Mouse (Mus musculus): ENCODE measurements at regions not wholly inside any gene's neighbourhood (a gene's known extent, or its start where the extent isn't known, plus 50 kb on each side); places are given as distances from the start of the nearest gene placed in this dataset.
A peak's percentile ranks its signal among the peaks of the same experiment; 100 is the strongest.

- H3K9ac ChIP-seq: no peak overlapping the region
- no peaks in the 10 kb centered on the region for H3K27me3 ChIP-seq (replicated peaks)
- no peak overlapping the region for H3K4me3 ChIP-seq (replicated peaks)
- H3K4me1 ChIP-seq: no peaks in the 10 kb centered on the region
- H3K4me2 ChIP-seq: no peak overlapping the region
- H3K9me3 ChIP-seq: no peaks in the 10 kb centered on the region
- no peak overlapping the region for H3K27ac ChIP-seq
- WGBS: 70% methylated on average over 6 of the region's 6 CpGs
- no peak for ATAC-seq (ENCODE audit: insufficient read depth, low FRiP score, low read depth)
- H3K36me3 ChIP-seq: no peaks in the 10 kb centered on the region
Observed at GRCm38 (mm10) chr12:26867731-26868130, 398.7 kb downstream of the Cmpk2 start.

- peaks cover 4% of the 10 kb centered on the region; the same call in 1 of the 2 replicates for H3K4me1 ChIP-seq
- no peak overlapping the region for H3K9ac ChIP-seq
- H3K4me2 ChIP-seq: no peak overlapping the region
- no peak overlapping the region for H3K4me3 ChIP-seq (replicated peaks)
- H3K27ac ChIP-seq: no peak overlapping the region
- H3K36me3 ChIP-seq: no peaks in the 10 kb centered on the region
- no peaks in the 10 kb centered on the region; the same call in 1 of the 2 replicates for H3K9me3 ChIP-seq
- ATAC-seq (ENCODE audit: insufficient read depth, low FRiP score, low read depth): peak; percentile 70; the same call in 1 of the 2 replicates
- 11% methylated on average over 1 of the region's 1 CpGs for WGBS
- H3K27me3 ChIP-seq (replicated peaks): no peaks in the 10 kb centered on the region; the same call in 1 of the 2 replicates
Observed at GRCm38 (mm10) chr12:26855091-26855516, 386.1 kb downstream of the Cmpk2 start.

- no peak overlapping the region for H3K9ac ChIP-seq
- H3K4me3 ChIP-seq (replicated peaks): no peak overlapping the region
- no peaks in the 10 kb centered on the region for H3K4me1 ChIP-seq
- no peaks in the 10 kb centered on the region for H3K27me3 ChIP-seq (replicated peaks)
- H3K36me3 ChIP-seq: no peaks in the 10 kb centered on the region
- H3K4me2 ChIP-seq: no peak overlapping the region
- H3K9me3 ChIP-seq: no peaks in the 10 kb centered on the region
- ATAC-seq (ENCODE audit: insufficient read depth, low FRiP score, low read depth): no peak
- WGBS: 52% methylated on average over 12 of the region's 12 CpGs
- H3K27ac ChIP-seq: no peak overlapping the region
Observed at GRCm38 (mm10) chr12:26844917-26845316, 375.9 kb downstream of the Cmpk2 start.

GRCm38 (mm10) chr12:26842696-26843095, 373.7 kb downstream of the Cmpk2 start:
- no peaks in the 10 kb centered on the region for H3K36me3 ChIP-seq
- no peak overlapping the region for H3K27ac ChIP-seq
- no peak overlapping the region for H3K4me3 ChIP-seq (replicated peaks)
- 6% methylated on average over 5 of the region's 5 CpGs for WGBS
- H3K4me1 ChIP-seq: no peaks in the 10 kb centered on the region
- no peaks in the 10 kb centered on the region for H3K27me3 ChIP-seq (replicated peaks)
- H3K4me2 ChIP-seq: no peak overlapping the region
- H3K9me3 ChIP-seq: no peaks in the 10 kb centered on the region
- no peak overlapping the region for H3K9ac ChIP-seq
- no peak for ATAC-seq (ENCODE audit: insufficient read depth, low FRiP score, low read depth)

- no peak overlapping the region for H3K4me3 ChIP-seq (replicated peaks)
- H3K27ac ChIP-seq: no peak overlapping the region
- no peaks in the 10 kb centered on the region for H3K4me1 ChIP-seq
- no peaks in the 10 kb centered on the region for H3K36me3 ChIP-seq
- no peak overlapping the region for H3K4me2 ChIP-seq
- no peak overlapping the region for H3K9ac ChIP-seq
- ATAC-seq (ENCODE audit: insufficient read depth, low FRiP score, low read depth): no peak
- no peaks in the 10 kb centered on the region for H3K27me3 ChIP-seq (replicated peaks)
- H3K9me3 ChIP-seq: no peaks in the 10 kb centered on the region
- 75% methylated on average over 3 of the region's 3 CpGs for WGBS
Observed at GRCm38 (mm10) chr12:26821257-26821968, 352.4 kb downstream of the Cmpk2 start.

GRCm38 (mm10) chr12:26817866-26818265, 348.9 kb downstream of the Cmpk2 start:
- H3K4me3 ChIP-seq (replicated peaks): no peak overlapping the region
- WGBS: 91% methylated on average over 3 of the region's 3 CpGs
- no peaks in the 10 kb centered on the region for H3K36me3 ChIP-seq
- H3K27ac ChIP-seq: no peak overlapping the region
- H3K9me3 ChIP-seq: no peaks in the 10 kb centered on the region
- H3K9ac ChIP-seq: no peak overlapping the region
- H3K27me3 ChIP-seq (replicated peaks): no peaks in the 10 kb centered on the region
- no peak for ATAC-seq (ENCODE audit: insufficient read depth, low FRiP score, low read depth)
- no peaks in the 10 kb centered on the region for H3K4me1 ChIP-seq
- H3K4me2 ChIP-seq: no peak overlapping the region

GRCm38 (mm10) chr12:26815771-26816170, 346.8 kb downstream of the Cmpk2 start:
- no peak overlapping the region for H3K4me2 ChIP-seq
- no peaks in the 10 kb centered on the region for H3K36me3 ChIP-seq
- no peaks in the 10 kb centered on the region for H3K9me3 ChIP-seq
- no peak overlapping the region for H3K9ac ChIP-seq
- no peaks in the 10 kb centered on the region for H3K4me1 ChIP-seq
- WGBS: 74% methylated on average over 8 of the region's 8 CpGs
- no peak overlapping the region for H3K4me3 ChIP-seq (replicated peaks)
- ATAC-seq (ENCODE audit: insufficient read depth, low FRiP score, low read depth): no peak
- no peak overlapping the region for H3K27ac ChIP-seq
- no peaks in the 10 kb centered on the region for H3K27me3 ChIP-seq (replicated peaks)

- WGBS: 77% methylated on average over 5 of the region's 5 CpGs
- H3K27me3 ChIP-seq (replicated peaks): no peaks in the 10 kb centered on the region
Observed at GRCm38 (mm10) chr12:26810565-26811177, 341.7 kb downstream of the Cmpk2 start.

GRCm38 (mm10) chr12:26809670-26810069, 340.7 kb downstream of the Cmpk2 start:
- no peak overlapping the region for H3K27ac ChIP-seq
- no peak overlapping the region for H3K4me3 ChIP-seq (replicated peaks)
- no peaks in the 10 kb centered on the region for H3K36me3 ChIP-seq
- no peaks in the 10 kb centered on the region for H3K9me3 ChIP-seq
- no peaks in the 10 kb centered on the region for H3K4me1 ChIP-seq
- no peak overlapping the region for H3K4me2 ChIP-seq
- ATAC-seq (ENCODE audit: insufficient read depth, low FRiP score, low read depth): peak; percentile 71; the same call in 1 of the 2 replicates
- no peak overlapping the region for H3K9ac ChIP-seq
- H3K27me3 ChIP-seq (replicated peaks): no peaks in the 10 kb centered on the region
- WGBS: 5% methylated on average over 4 of the region's 4 CpGs

More at GRCm38 (mm10) chr12:26810565-26811177, 341.7 kb downstream of the Cmpk2 start:
- H3K36me3 ChIP-seq: no peaks in the 10 kb centered on the region
- H3K9me3 ChIP-seq: no peaks in the 10 kb centered on the region
- no peaks in the 10 kb centered on the region for H3K4me1 ChIP-seq
- no peak overlapping the region for H3K4me2 ChIP-seq
- no peak overlapping the region for H3K4me3 ChIP-seq (replicated peaks)
- H3K9ac ChIP-seq: no peak overlapping the region
- ATAC-seq (ENCODE audit: insufficient read depth, low FRiP score, low read depth): no peak
- no peak overlapping the region for H3K27ac ChIP-seq

GRCm38 (mm10) chr12:26802542-26802941, 333.5 kb downstream of the Cmpk2 start:
- whole genome bisulfite sequencing: 87% methylated on average over 5 of the region's 5 CpGs

GRCm38 (mm10) chr12:26799310-26799709, 330.3 kb downstream of the Cmpk2 start:
- Histone ChIP-seq H3K4me3 (replicated peaks) (no peak overlapping the region), H3K4me2 (no peak overlapping the region), H3K9ac (no peak overlapping the region), H3K9me3 (no peaks in the 10 kb centered on the region), H3K27me3 (replicated peaks) (no peaks in the 10 kb centered on the region), H3K36me3 (no peaks in the 10 kb centered on the region), H3K4me1 (no peaks in the 10 kb centered on the region), H3K27ac (no peak overlapping the region)
- ATAC-seq (ENCODE audit: insufficient read depth, low FRiP score, low read depth): no peak
- 76% methylated on average over 6 of the region's 6 CpGs for WGBS

More at GRCm38 (mm10) chr12:26802542-26802941, 333.5 kb downstream of the Cmpk2 start:
- Histone ChIP-seq H3K9me3 (no peaks in the 10 kb centered on the region), H3K36me3 (no peaks in the 10 kb centered on the region), H3K27me3 (replicated peaks) (no peaks in the 10 kb centered on the region), H3K4me1 (no peaks in the 10 kb centered on the region), H3K9ac (no peak overlapping the region), H3K27ac (no peak overlapping the region), H3K4me3 (replicated peaks) (no peak overlapping the region), H3K4me2 (no peak overlapping the region)
- ATAC-seq (ENCODE audit: insufficient read depth, low FRiP score, low read depth): no peak

- ATAC-seq (ENCODE audit: insufficient read depth, low FRiP score, low read depth): no peak
- no peaks in the 10 kb centered on the region for H3K9me3 ChIP-seq
- H3K9ac ChIP-seq: no peak overlapping the region
- WGBS: 81% methylated on average over 2 of the region's 2 CpGs
- no peaks in the 10 kb centered on the region for H3K36me3 ChIP-seq
- no peak overlapping the region for H3K27ac ChIP-seq
- H3K4me2 ChIP-seq: no peak overlapping the region
- H3K27me3 ChIP-seq (replicated peaks): no peaks in the 10 kb centered on the region
- H3K4me1 ChIP-seq: no peaks in the 10 kb centered on the region
- no peak overlapping the region for H3K4me3 ChIP-seq (replicated peaks)
Observed at GRCm38 (mm10) chr12:26796367-26796766, 327.4 kb downstream of the Cmpk2 start.

Measured in stomach, embryonic 15.5 days (tissue).